Mouse (Mus musculus): Measurements from ENCODE around the gene Slc34a3.

- TF ChIP-seq E2F4 (IDR thresholded peaks at IDR 0.05; ENCODE audit: borderline replicate concordance, low read depth, low read length) (no peak), JUND (IDR thresholded peaks at IDR 0.05; ENCODE audit: low read depth, low read length) (no peak)
These were observed 6.8 kb downstream of the Slc34a3 start for GRCm38 (mm10) chr2:25227406-25227805.
